29 mouse cellular contexts compared by ENCODE assay signal in the genomic region with DNA sequence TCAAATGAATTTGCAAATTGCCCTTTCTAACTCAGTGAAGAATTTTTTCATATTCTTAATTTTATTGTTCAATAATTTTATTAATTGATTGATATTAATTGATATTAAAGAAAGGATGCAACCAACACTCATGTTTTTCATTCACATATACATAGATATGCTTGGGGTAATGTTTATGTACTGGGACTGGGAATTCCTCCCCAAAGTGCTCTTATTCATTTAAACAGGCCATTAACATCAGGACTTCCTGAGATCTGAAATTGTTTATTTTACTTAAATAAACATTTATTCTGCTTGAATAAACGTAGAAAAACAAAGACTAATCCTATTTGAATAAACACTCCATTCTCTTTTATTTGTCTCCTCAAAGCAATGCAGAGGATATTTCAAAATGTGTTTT.
"Had no signal": no experiment of that assay in that cellular context is flagged by ENCODE, and none has a peak within 500 bp of the region (broad histone marks: within the 10 kb centered on the region; RNA-seq: fewer than 3 reads in every experiment).

No protein-coding gene starts in this region.

- H3K9me3 ChIP-seq: limb, embryonic 10.5 days; limb, embryonic 12.5 days; limb, embryonic 13.5 days; limb, embryonic 15.5 days; liver, embryonic 12.5 days; liver, embryonic 13.5 days; liver, embryonic 15.5 days; lung, embryonic 15.5 days; midbrain, embryonic 10.5 days; midbrain, embryonic 12.5 days; midbrain, embryonic 13.5 days; midbrain, embryonic 15.5 days; neural tube, embryonic 12.5 days had no signal

- H3K9ac ChIP-seq: limb, embryonic 12.5 days; limb, embryonic 13.5 days; limb, embryonic 15.5 days; liver, embryonic 12.5 days; liver, embryonic 13.5 days; liver, embryonic 14.5 days; liver, embryonic 15.5 days; liver, postnatal 0 days; lung, embryonic 15.5 days; midbrain, embryonic 12.5 days; midbrain, embryonic 13.5 days; midbrain, embryonic 15.5 days; neural tube, embryonic 12.5 days had no signal

- H3K4me2 ChIP-seq: limb, embryonic 12.5 days; limb, embryonic 13.5 days; limb, embryonic 15.5 days; liver, embryonic 11.5 days; liver, embryonic 12.5 days; liver, embryonic 13.5 days; liver, embryonic 15.5 days; lung, embryonic 15.5 days; midbrain, embryonic 11.5 days; midbrain, embryonic 12.5 days; midbrain, embryonic 13.5 days; midbrain, embryonic 15.5 days; neural tube, embryonic 12.5 days had no signal

- H3K4me1 ChIP-seq: limb, embryonic 10.5 days; limb, embryonic 12.5 days; limb, embryonic 13.5 days; limb, embryonic 15.5 days; liver, embryonic 12.5 days; liver, embryonic 13.5 days; liver, embryonic 15.5 days; lung, embryonic 15.5 days; megakaryocyte, embryonic 14.5 days; midbrain, embryonic 10.5 days; midbrain, embryonic 12.5 days; midbrain, embryonic 13.5 days; midbrain, embryonic 15.5 days; neural tube, embryonic 12.5 days had no signal

- H3K27ac ChIP-seq: left cerebral cortex, adult 2 months; limb, embryonic 10.5 days; limb, embryonic 12.5 days; limb, embryonic 13.5 days; limb, embryonic 15.5 days; liver, embryonic 12.5 days; liver, embryonic 13.5 days; liver, embryonic 14.5 days; liver, embryonic 15.5 days; lung, embryonic 15.5 days; macrophage; midbrain, embryonic 10.5 days; midbrain, embryonic 12.5 days; midbrain, embryonic 13.5 days; midbrain, embryonic 15.5 days; neural tube, embryonic 12.5 days had no signal

- H3K36me3 ChIP-seq: limb, embryonic 10.5 days; limb, embryonic 12.5 days; limb, embryonic 13.5 days; limb, embryonic 15.5 days; liver, embryonic 12.5 days; liver, embryonic 13.5 days; liver, embryonic 15.5 days; lung, embryonic 15.5 days; midbrain, embryonic 10.5 days; midbrain, embryonic 12.5 days; midbrain, embryonic 13.5 days; midbrain, embryonic 15.5 days; neural tube, embryonic 12.5 days had no signal

- H3K4me3 ChIP-seq: left cerebral cortex, adult 2 months; limb, embryonic 10.5 days; limb, embryonic 12.5 days; limb, embryonic 13.5 days; limb, embryonic 15.5 days; liver, embryonic 12.5 days; liver, embryonic 13.5 days; liver, embryonic 15.5 days; lung, embryonic 15.5 days; megakaryocyte, embryonic 14.5 days; midbrain, embryonic 10.5 days; midbrain, embryonic 12.5 days; midbrain, embryonic 13.5 days; midbrain, embryonic 15.5 days; myocyte; neural tube, embryonic 12.5 days had no signal

- ATAC-seq: liver, embryonic 12.5 days; liver, postnatal 0 days; midbrain, embryonic 13.5 days; midbrain, embryonic 15.5 days; midbrain, embryonic 16.5 days had no signal

- H3K27me3 ChIP-seq: limb, embryonic 12.5 days; limb, embryonic 13.5 days; limb, embryonic 15.5 days; liver, embryonic 12.5 days; liver, embryonic 13.5 days; liver, embryonic 15.5 days; lung, embryonic 15.5 days; megakaryocyte, embryonic 14.5 days; midbrain, embryonic 12.5 days; midbrain, embryonic 13.5 days; midbrain, embryonic 15.5 days; neural tube, embryonic 12.5 days had no signal

- DNase-seq: layer of hippocampus, postnatal 36 days; left cerebral cortex, postnatal 4 days; liver; liver, embryonic 13.5 days; liver, postnatal 0 days; lung, adult 2 months; lung, postnatal 10 days; lung, postnatal 14 days; midbrain, embryonic 14.5 days had no signal
